Mouse (Mus musculus): Measurements from ENCODE around the gene Lce3f.

DNA sequence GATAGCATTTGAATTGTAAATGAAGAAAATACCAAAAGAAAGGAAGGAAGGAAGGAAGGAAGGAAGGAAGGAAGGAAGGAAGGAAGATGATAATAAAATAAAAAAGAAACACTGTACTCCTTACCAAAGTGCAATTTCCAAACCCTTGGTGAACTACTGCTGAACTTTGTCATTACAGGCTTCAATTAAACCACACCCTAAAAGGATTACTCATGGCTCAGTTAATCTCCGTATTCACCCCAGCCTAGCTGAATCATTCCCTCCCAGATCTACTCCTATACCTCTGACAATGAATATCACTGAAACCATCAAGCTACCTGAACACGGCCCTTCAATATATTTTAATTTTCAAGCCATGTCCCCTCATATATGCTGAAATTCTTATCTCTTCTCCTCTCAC, 13.5 kb upstream of the Lce3f start:
- no peak for TF ChIP-seq CTCF (IDR thresholded peaks at IDR 0.05; ENCODE audit: low read depth)
- TF ChIP-seq EP300 (IDR thresholded peaks at IDR 0.05; ENCODE audit: low read depth), result no peak
